Mouse (Mus musculus): ENCODE results near the gene Pip5k1b. TPM values are rescaled to one million over a fixed set of nuclear protein-coding genes. Genes with fewer than 3 reads are reported as not detected.

The Pip5k1b gene
- polyA plus RNA-seq, 1 experiment from 2014 or later, result 4.4 TPM

DNA sequence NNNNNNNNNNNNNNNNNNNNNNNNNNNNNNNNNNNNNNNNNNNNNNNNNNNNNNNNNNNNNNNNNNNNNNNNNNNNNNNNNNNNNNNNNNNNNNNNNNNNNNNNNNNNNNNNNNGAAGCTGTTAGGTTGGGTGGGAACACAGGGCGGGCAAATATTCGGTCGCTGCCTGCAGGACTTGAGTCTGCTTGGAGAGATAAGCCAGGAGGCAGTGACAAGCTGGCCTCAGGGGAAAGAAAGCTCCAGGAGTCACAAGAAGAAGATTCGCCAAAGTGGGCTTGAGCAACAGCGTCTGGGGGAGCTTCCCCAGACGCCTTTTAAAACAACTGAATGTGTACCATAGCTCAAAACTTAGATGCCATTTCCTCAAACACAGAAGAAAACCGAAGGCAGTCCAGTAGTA, 20.9 kb downstream of the Pip5k1b start:
- Histone ChIP-seq H3K9ac (replicated peaks) (peak overlapping the region; percentile 51; the same call in 1 of the 2 replicates), H3K9me3 (ENCODE audit: low read length) (no peaks in the 10 kb centered on the region), H3K36me3 (replicated peaks; ENCODE audit: insufficient read depth, low read length) (no peaks in the 10 kb centered on the region; the same call in 1 of the 2 replicates), H3K4me2 (ENCODE audit: low read depth, low read length) (peak overlapping the region; percentile 59), H3K4me1 (ENCODE audit: insufficient read depth) (peaks cover 10% of the 10 kb centered on the region), H3K27me3 (ENCODE audit: insufficient read depth, low read length) (no peaks in the 10 kb centered on the region), H3K4me3 (ENCODE audit: low read depth, low read length) (peak overlapping the region; percentile 14), H3K27ac (ENCODE audit: low read depth) (peak overlapping the region; percentile 87)
- DNase-seq (peak; percentile 71), ATAC-seq (peak; percentile 98)
- 34% methylated on average over 7 of the region's 7 CpGs for WGBS (ENCODE audit: insufficient replicate concordance)
- TF ChIP-seq CTCF (IDR thresholded peaks at IDR 0.05; ENCODE audit: low read depth), result no peak
- TF ChIP-seq EP300 (IDR thresholded peaks at IDR 0.05; ENCODE audit: low read depth), result peak; percentile 93

GRCm38 (mm10) chr19:24528910-24529561, 26.6 kb downstream of the Pip5k1b start:
- H3K27me3 ChIP-seq (ENCODE audit: insufficient read depth, low read length), result no peaks in the 10 kb centered on the region
- 50% methylated on average over 4 of the region's 4 CpGs for WGBS (ENCODE audit: insufficient replicate concordance)
- H3K27ac ChIP-seq (ENCODE audit: low read depth), result peak overlapping the region; percentile 75
- H3K36me3 ChIP-seq (replicated peaks; ENCODE audit: insufficient read depth, low read length), result no peaks in the 10 kb centered on the region; the same call in 1 of the 2 replicates
- no peak for DNase-seq
- ATAC-seq, result peak; percentile 40
- H3K4me1 ChIP-seq (ENCODE audit: insufficient read depth), result peaks cover 31% of the 10 kb centered on the region
- no peak overlapping the region for H3K9ac ChIP-seq (replicated peaks)
- H3K4me2 ChIP-seq (ENCODE audit: low read depth, low read length), result peak overlapping the region; percentile 50
- no peaks in the 10 kb centered on the region for H3K9me3 ChIP-seq (ENCODE audit: low read length)
- H3K4me3 ChIP-seq (ENCODE audit: low read depth, low read length), result no peak overlapping the region
- peak; percentile 25; the same call in 1 of the 2 replicates for TF ChIP-seq CTCF (IDR thresholded peaks at IDR 0.05; ENCODE audit: low read depth)
- TF ChIP-seq EP300 (IDR thresholded peaks at IDR 0.05; ENCODE audit: low read depth), result no peak

DNA sequence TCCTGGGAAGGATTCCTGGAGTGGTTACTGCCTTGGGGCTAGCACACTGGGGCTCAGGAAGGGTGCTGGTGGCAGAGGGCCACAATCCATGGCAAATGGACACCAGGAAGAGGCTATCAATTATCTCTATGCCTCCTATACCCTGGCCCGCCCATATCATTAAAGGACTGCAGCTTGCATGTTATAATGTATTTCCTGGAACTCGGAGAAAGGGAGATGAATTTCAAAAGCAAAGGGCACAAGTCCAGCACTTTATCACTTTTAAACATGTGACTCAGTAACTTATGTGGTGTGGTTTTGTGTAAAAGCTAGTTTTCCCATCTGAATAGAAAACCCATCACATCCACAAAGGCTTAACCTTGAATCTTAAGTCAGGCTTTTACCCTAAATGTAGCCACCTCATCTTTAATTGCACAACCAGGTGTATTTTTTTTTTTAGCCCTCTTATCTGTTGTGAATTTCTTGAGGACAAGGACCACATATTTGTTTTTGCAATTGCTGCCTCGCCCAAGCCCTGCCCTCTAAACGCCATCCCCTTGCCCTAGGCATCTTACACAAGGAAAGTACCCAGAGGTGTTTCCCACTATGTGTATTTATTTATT, 27.4 kb downstream of the Pip5k1b start:
- Histone ChIP-seq H3K9me3 (ENCODE audit: low read length) (no peaks in the 10 kb centered on the region), H3K4me1 (ENCODE audit: insufficient read depth) (peaks cover 31% of the 10 kb centered on the region), H3K27ac (ENCODE audit: low read depth) (peak overlapping the region; percentile 75), H3K36me3 (replicated peaks; ENCODE audit: insufficient read depth, low read length) (no peaks in the 10 kb centered on the region; the same call in 1 of the 2 replicates), H3K9ac (replicated peaks) (peak overlapping the region; percentile 38), H3K4me2 (ENCODE audit: low read depth, low read length) (peak overlapping the region; percentile 50), H3K4me3 (ENCODE audit: low read depth, low read length) (no peak overlapping the region), H3K27me3 (ENCODE audit: insufficient read depth, low read length) (no peaks in the 10 kb centered on the region)
- no peak for TF ChIP-seq CTCF (IDR thresholded peaks at IDR 0.05; ENCODE audit: low read depth)
- peak; percentile 31; the same call in 1 of the 2 replicates for TF ChIP-seq EP300 (IDR thresholded peaks at IDR 0.05; ENCODE audit: low read depth)
- WGBS (ENCODE audit: insufficient replicate concordance), result 40% methylated on average over 4 of the region's 4 CpGs
- DNase-seq (no peak), ATAC-seq (peak; percentile 26)

- peak overlapping the region; percentile 38; the same call in 1 of the 2 replicates for H3K9ac ChIP-seq (replicated peaks)
- DNase-seq, result no peak
- H3K27me3 ChIP-seq (ENCODE audit: insufficient read depth, low read length), result no peaks in the 10 kb centered on the region
- no peak overlapping the region for H3K4me3 ChIP-seq (ENCODE audit: low read depth, low read length)
- H3K27ac ChIP-seq (ENCODE audit: low read depth), result peak overlapping the region; percentile 75
- peaks cover 31% of the 10 kb centered on the region for H3K4me1 ChIP-seq (ENCODE audit: insufficient read depth)
- no peaks in the 10 kb centered on the region for H3K36me3 ChIP-seq (replicated peaks; ENCODE audit: insufficient read depth, low read length)
- ATAC-seq, result 0 out of 2 replicates have a peak, but pooled peaks have one; percentile 15
- no peaks in the 10 kb centered on the region for H3K9me3 ChIP-seq (ENCODE audit: low read length)
- TF ChIP-seq EP300 (IDR thresholded peaks at IDR 0.05; ENCODE audit: low read depth) (no peak), CTCF (IDR thresholded peaks at IDR 0.05; ENCODE audit: low read depth) (no peak)
- 66% methylated on average over 5 of the region's 5 CpGs for WGBS (ENCODE audit: insufficient replicate concordance)
- peak overlapping the region; percentile 50; the same call in 1 of the 2 replicates for H3K4me2 ChIP-seq (ENCODE audit: low read depth, low read length)
These were observed 28.1 kb downstream of the Pip5k1b start for GRCm38 (mm10) chr19:24527613-24527948.

GRCm38 (mm10) chr19:24526731-24527612, 28.7 kb downstream of the Pip5k1b start:
- peak overlapping the region; percentile 50 for H3K4me2 ChIP-seq (ENCODE audit: low read depth, low read length)
- peak; percentile 51 for ATAC-seq
- peak overlapping the region; percentile 75 for H3K27ac ChIP-seq (ENCODE audit: low read depth)
- WGBS (ENCODE audit: insufficient replicate concordance), result 40% methylated on average over 15 of the region's 15 CpGs
- H3K9me3 ChIP-seq (ENCODE audit: low read length), result no peaks in the 10 kb centered on the region
- no peak overlapping the region for H3K4me3 ChIP-seq (ENCODE audit: low read depth, low read length)
- no peaks in the 10 kb centered on the region for H3K27me3 ChIP-seq (ENCODE audit: insufficient read depth, low read length)
- no peak for DNase-seq
- 0 out of 2 replicates have a peak overlapping the region, but pooled peaks have one; percentile 38 for H3K9ac ChIP-seq (replicated peaks)
- TF ChIP-seq EP300 (IDR thresholded peaks at IDR 0.05; ENCODE audit: low read depth) (no peak), CTCF (IDR thresholded peaks at IDR 0.05; ENCODE audit: low read depth) (no peak)
- peaks cover 31% of the 10 kb centered on the region for H3K4me1 ChIP-seq (ENCODE audit: insufficient read depth)
- H3K36me3 ChIP-seq (replicated peaks; ENCODE audit: insufficient read depth, low read length), result no peaks in the 10 kb centered on the region
